Mouse (Mus musculus) spleen, adult 2 months (tissue): Measurements from ENCODE around the gene Vash1. TPM values are rescaled to one million over a fixed set of nuclear protein-coding genes. Genes with fewer than 3 reads are reported as not detected.

ENCODE experiments used
- DNase-seq, 2 experiments: peaks; one replicate each; pipeline versions ENCODE4 v3.0.0 to v3.0.0-alpha.2; 2012 to 2021; ENCODE audit warnings: low spot score in 2 of 2, low read depth in 1 of 2
- H3K27ac ChIP-seq: fragments of 200-500 bp; 2 replicates; pipeline ENCODE4 v1.5.1; 2012; ENCODE audit warnings: low read length, inconsistent platforms; ENCODE audit not compliant: insufficient read depth
- H3K27me3 ChIP-seq: fragments of 200-500 bp; 2 replicates; pipeline ENCODE4 v1.6.1; 2012; ENCODE audit warnings: mild to moderate bottlenecking, moderate library complexity, low read length, inconsistent platforms; ENCODE audit not compliant: control insufficient read depth, insufficient read depth
- H3K36me3 ChIP-seq: fragments of 200-500 bp; 2 replicates; pipeline ENCODE4 v1.6.1; 2012; ENCODE audit warnings: mild to moderate bottlenecking, low read length, inconsistent platforms; ENCODE audit not compliant: control insufficient read depth, insufficient read depth
- H3K4me1 ChIP-seq: fragments of 200-500 bp; 2 replicates; pipeline ENCODE4 v1.6.1; 2011; ENCODE audit warnings: inconsistent platforms; ENCODE audit not compliant: control insufficient read depth, insufficient read depth, insufficient read length
- H3K4me3 ChIP-seq: fragments of 200-500 bp; 2 replicates; pipeline ENCODE4 v1.5.1; 2011; ENCODE audit warnings: mild to moderate bottlenecking, inconsistent platforms; ENCODE audit not compliant: insufficient read depth, insufficient read length; ENCODE audit errors: extremely low read depth
- CTCF ChIP-seq: fragments of 200-500 bp; IDR thresholded peaks from 2 replicates; pipeline ENCODE4 v1.5.1; 2011; ENCODE audit warnings: mild to moderate bottlenecking, inconsistent platforms; ENCODE audit not compliant: insufficient read depth, insufficient read length, insufficient replicate concordance; ENCODE audit errors: extremely low read depth
- POLR2A ChIP-seq: fragments of 200-500 bp; IDR thresholded peaks from 2 replicates; pipeline ENCODE4 v1.6.1; 2011; ENCODE audit warnings: low read depth, low read length, inconsistent platforms
- WGBS: fragments of 180-500 bp; shearing (Covaris S2); methylation state at CpG from one replicate; pipeline ENCODE4 v1.1.7; 2018; 5-methylcytosine and 5-hydroxymethylcytosine counted together
- polyA plus RNA-seq: library from polyadenylated mRNA; depleted of rRNA; stranded (reverse); fragments of >200 nt; gene quantifications from 2 replicates; pipeline ENCODE4 v1.2.3, GENCODE M21; 2012

The Vash1 gene
- polyA plus RNA-seq, 1 experiment = 1.1 TPM

GRCm38 (mm10) chr12:86698537-86698936 lies 20.0 kb downstream of the Vash1 start:
- no peak overlapping the region for H3K4me3 ChIP-seq
- H3K36me3 ChIP-seq = 0 out of 2 replicates have a peak, but pooled peaks cover 3% of the 10 kb centered on the region
- TF ChIP-seq CTCF = no peak
- no peak for TF ChIP-seq POLR2A
- H3K27me3 ChIP-seq = no peaks in the 10 kb centered on the region
- H3K4me1 ChIP-seq = no peaks in the 10 kb centered on the region
- DNase-seq = no peak
- H3K27ac ChIP-seq = no peak overlapping the region

- Histone ChIP-seq H3K4me3 (no peak overlapping the region), H3K4me1 (no peaks in the 10 kb centered on the region), H3K27me3 (no peaks in the 10 kb centered on the region), H3K27ac (no peak overlapping the region), H3K36me3 (0 out of 2 replicates have a peak, but pooled peaks cover 3% of the 10 kb centered on the region)
- DNase-seq = no peak
- WGBS = 73% methylated on average over 19 of the region's 19 CpGs
- TF ChIP-seq CTCF (no peak), POLR2A (no peak)
These were observed 21.7 kb downstream of the Vash1 start for GRCm38 (mm10) chr12:86699965-86700926.

- DNase-seq = no peak
- 81% methylated on average over 4 of the region's 4 CpGs for WGBS
- Histone ChIP-seq H3K27me3 (no peaks in the 10 kb centered on the region), H3K27ac (no peak overlapping the region), H3K4me1 (no peaks in the 10 kb centered on the region), H3K36me3 (0 out of 2 replicates have a peak, but pooled peaks cover 3% of the 10 kb centered on the region), H3K4me3 (no peak overlapping the region)
- TF ChIP-seq CTCF (no peak), POLR2A (no peak)
These were observed 22.4 kb downstream of the Vash1 start for GRCm38 (mm10) chr12:86700927-86701310.

DNA sequence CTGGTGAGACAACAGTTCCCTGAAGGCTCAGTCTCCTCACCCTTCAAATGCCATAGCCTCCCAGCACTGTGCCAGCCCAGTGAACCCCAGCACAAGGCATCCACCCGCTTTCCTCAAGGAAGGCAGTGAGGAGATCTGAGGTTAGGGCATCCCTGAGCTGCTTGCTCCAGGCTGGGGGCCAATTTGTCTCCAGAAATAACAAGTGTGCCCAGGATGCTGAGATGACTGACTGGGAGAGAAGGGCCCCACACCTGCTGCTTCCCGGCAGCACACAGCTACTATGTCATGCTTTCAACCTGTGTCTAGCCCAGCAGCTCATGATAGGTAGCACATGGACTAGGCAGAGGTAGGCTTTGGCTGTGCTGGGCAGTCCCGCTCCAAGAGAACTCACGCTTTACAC lies 23.0 kb downstream of the Vash1 start:
- no peak for DNase-seq
- Histone ChIP-seq H3K4me1 (no peaks in the 10 kb centered on the region), H3K4me3 (no peak overlapping the region), H3K36me3 (0 out of 2 replicates have a peak, but pooled peaks cover 3% of the 10 kb centered on the region), H3K27ac (no peak overlapping the region), H3K27me3 (no peaks in the 10 kb centered on the region)
- WGBS = 95% methylated on average over 4 of the region's 4 CpGs
- TF ChIP-seq CTCF (no peak), POLR2A (no peak)

DNA sequence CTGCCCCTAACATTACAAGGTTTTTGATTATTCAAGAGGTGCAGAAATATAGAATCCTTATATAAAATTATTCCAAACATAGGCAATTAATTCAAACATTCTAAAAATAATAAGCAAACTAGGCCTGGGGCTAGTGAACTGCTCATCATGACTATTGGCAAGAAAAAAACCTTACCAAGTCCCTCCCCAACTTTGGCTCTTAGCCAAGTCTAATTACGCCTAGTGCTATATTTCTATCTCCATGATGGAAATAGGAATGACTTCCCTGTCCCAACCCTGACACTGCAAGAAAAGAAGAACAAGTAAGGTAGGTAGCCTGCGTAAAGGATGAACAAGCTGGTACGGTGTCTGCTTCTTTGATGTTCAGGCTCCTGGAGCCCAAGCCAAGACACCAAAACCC lies 24.2 kb downstream of the Vash1 start:
- H3K27me3 ChIP-seq = no peaks in the 10 kb centered on the region
- TF ChIP-seq CTCF (no peak), POLR2A (no peak)
- no peak for DNase-seq
- no peaks in the 10 kb centered on the region for H3K4me1 ChIP-seq
- H3K36me3 ChIP-seq = 0 out of 2 replicates have a peak, but pooled peaks cover 3% of the 10 kb centered on the region
- no peak overlapping the region for H3K27ac ChIP-seq
- WGBS = 97% methylated on average over 3 of the region's 3 CpGs
- no peak overlapping the region for H3K4me3 ChIP-seq

- Histone ChIP-seq H3K36me3 (0 out of 2 replicates have a peak, but pooled peaks cover 3% of the 10 kb centered on the region), H3K4me1 (no peaks in the 10 kb centered on the region), H3K27ac (no peak overlapping the region), H3K4me3 (no peak overlapping the region), H3K27me3 (no peaks in the 10 kb centered on the region)
- 87% methylated on average over 5 of the region's 5 CpGs for WGBS
- no peak for DNase-seq
- TF ChIP-seq POLR2A (no peak), CTCF (no peak)
These were observed 27.3 kb downstream of the Vash1 start for GRCm38 (mm10) chr12:86705843-86706242.

DNA sequence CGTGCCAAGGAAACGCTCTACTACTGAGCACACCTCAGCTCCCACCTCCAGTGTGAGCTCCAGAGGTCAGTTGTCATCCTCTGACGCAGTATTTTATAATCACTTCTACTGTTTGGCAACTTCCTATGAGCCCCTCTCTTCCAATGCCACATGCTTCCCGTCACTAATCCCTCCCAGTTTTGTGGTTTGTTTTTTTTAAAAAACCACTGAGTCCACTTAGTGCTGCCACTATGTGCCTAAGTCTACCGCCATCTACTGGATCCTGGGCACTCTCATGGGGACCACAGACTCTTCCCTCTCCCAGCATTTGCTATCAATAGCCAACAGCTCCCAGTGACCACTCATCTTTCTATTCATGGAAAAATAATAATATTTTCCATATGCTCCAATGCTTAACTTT lies 35.5 kb downstream of the Vash1 start:
- Histone ChIP-seq H3K27me3 (no peaks in the 10 kb centered on the region), H3K27ac (no peak overlapping the region), H3K4me3 (no peak overlapping the region), H3K36me3 (no peaks in the 10 kb centered on the region), H3K4me1 (no peaks in the 10 kb centered on the region)
- 34% methylated on average over 5 of the region's 5 CpGs for WGBS
- DNase-seq = no peak
- TF ChIP-seq CTCF (no peak), POLR2A (no peak)
